Mouse (Mus musculus): ENCODE results near the gene Lrfn2.

Lrfn2 gene

DNA sequence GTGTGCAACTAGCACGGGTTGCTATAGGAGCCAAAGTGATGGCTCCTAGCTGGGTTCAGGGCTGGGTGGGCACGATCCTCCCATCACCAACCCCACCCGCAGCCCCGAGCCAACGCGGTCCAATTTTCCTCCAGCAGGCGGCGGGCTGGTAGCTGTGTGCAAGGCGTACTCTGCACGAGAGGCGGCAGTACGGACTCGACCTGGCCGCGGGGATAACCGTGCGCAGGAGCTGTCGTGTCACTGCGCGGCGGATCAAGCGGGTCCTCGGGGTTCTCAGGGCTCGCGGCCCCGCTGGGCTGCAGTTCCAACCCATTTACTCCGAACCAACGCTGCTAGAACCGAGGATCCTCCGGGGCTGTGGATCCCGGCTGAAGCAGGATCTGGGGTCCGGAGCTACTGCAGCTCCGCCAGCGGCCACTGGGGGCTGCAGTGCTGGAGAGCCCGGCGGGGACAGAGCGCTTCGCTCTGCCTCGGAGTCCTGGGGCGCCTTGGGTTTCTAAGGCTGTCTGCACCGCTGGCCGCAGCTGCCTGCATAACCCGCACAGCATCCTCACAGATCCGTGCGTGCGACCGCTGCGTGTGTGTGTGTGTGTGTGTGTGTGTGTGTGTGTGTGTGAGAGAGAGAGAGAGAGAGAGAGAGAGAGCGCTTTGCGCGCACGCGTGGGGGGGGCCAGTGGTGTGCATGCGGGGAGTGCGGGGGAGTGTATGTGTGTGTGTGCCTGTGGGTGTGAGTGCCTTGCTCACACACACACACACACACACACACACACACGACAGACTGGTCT lies at the start of gene Lrfn2:
TSS of gene Lrfn2 (plus strand) at position 759 of the 785 bp plus-strand sequence.
- in situ Hi-C loops (cut with MboI, MseI) = loop anchor here (25.0 kb wide), 1 partner anchor 255 kb away; no protein-coding TSS in a partner anchor

DNA sequence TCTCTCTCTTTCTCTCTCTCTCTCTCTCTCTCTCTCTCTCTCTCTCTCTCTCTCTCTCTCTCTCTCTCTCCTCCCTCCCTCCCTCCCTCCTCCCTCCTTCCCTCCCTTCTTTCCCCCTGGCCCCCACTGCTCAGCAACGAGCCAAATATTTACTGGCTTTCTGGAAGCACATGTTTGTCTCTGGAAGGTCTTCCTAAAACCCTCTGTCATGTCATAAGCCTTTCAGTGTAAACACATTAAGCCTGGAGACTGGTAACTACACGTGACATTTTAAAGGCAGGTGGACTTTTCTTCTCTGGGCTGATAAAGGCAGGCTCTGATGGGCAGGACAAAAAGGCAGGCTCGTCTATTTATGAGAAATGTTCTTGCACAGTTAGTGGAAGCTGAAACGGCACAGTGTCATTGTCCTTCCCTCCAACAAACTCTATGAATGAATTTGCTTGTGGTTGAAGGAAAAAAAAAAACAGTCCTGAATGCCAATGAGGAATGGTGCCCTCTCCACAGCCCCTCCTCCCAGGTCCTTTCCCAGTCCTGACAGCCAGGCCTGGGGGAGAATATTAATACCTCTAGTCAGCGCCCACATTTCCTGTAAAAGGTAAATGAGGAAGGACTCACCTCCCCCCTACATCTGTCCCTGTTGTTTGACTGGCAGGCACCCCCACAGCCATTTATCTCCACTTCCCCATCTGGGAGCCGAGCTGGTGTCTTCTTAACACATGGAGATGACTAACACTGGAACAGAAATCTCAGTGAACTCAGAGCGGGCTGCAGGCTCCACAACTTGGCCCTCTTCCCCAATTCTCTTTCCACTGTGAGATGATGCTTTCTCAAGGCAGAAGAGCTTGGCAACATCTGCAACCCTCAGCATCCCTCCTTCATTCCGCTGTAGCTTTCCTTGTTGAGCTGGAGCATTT lies 44.5 kb upstream of the Lrfn2 start:
- in situ Hi-C loops (cut with MboI, MseI) = no loop called here

DNA sequence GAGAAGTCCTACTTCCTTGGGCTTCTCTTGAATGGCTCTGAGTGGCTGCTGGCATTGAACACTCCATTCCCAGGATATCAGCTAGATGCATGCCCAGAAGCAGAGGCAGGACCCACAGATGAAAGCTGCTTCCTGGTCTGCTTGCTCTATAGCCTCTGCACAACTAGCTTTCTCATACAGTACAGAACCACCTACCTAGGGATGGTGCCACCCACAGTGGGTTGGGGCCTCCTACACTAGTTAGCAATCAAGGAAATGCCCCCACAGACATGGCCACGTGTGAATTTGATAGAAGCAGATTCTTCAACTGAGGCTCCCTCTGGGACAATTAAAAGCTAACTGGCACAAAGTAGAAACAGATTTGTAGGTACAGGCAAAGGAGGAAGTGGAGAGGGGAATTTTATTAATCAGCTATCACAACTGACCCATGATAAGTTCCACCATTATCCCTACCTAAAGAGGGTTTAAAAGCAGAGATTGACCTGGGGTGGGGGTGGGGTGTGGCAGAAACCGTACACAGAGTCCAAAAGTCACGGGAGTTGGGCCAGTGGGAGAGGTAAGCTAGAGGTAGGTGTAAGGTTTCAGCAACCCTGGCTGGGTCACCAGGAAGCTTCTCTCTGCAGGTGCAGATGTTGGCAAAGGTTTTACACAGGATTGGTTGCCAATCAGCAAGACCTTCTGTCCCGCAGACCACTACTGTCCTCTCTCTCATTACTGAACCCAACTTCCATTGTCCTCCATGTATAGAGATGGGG lies 26.7 kb upstream of the Lrfn2 start:
- in situ Hi-C loops (cut with MboI, MseI) = no loop called here

DNA sequence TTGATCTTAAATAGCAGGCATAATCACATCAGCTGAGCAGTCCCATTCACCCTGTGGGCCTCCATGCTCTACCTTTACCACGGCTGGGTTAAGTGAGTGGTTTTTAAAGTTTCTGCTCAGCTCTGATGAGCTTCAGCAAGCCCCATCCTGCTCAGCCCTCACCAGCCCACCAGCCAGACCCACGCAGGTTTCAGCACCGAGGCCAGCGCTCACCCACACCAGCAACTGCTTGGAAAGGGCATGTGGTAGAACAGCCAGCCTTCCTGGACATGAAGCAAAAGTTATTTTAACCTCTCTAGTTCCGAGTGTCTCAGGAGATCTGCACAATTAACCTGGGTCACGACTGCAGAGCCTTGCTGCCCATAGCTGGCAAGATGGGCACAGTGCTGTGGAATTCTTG lies 18.7 kb upstream of the Lrfn2 start:
- in situ Hi-C loops (cut with MboI, MseI) = no loop called here

DNA sequence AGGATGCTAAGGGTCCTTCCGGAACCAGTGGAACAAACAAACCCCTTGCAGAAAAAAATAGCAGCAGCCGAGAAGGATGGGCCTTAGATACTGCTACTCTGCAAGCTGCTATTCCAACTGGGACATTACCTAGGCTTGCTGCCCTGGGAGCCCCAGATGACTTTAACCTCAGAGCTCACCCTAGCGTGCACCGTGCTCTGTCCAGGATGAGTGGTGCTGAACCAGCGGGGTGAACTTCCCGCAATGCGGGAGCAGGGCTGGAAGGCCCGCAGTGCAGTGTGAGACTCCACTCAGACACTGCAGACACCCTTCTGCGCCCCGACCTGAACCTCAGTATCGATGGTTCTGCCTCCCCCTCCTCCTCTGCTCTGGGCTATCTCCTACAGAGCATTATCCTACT lies 14.8 kb upstream of the Lrfn2 start:
- in situ Hi-C loops (cut with MboI, MseI) = no loop called here

DNA sequence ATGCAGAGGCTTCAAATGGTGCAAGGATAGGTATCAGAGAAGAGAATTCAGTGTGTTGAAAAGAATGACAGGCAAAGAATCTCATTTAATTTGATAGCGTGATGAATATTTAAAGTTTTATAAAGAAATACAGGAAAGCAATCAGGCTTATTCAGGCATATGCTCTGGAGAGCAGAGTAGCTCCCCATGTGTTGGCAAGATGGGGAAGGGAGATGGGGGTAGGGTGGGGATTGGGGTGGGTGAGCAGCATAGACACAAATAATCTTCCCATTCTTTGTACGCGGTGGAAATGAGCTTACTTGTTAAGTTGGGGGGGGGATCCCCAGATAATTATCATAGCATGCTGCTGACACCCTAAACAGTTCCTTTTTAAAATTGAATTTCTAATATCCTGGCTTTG lies 13.7 kb upstream of the Lrfn2 start:
- in situ Hi-C loops (cut with MboI, MseI) = no loop called here

DNA sequence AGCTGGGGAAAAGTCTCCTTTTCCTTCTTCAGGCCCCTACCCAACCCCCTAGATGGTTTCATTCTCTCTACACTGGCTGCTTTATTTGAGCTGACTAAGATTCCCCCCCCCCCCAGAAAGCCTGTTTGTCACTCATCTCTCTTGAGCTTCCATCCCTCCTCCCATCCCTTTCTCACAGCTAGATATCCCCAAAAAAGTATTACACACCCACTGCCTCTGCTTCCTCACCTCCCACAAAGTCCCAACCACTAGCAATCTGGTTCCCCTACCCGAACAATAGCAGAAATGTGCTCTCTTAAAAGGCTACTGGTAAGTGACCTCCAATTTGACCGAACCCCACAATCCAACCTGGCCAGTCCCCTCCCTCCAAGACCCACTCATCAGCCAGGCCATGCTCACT lies 9.3 kb upstream of the Lrfn2 start:
- in situ Hi-C loops (cut with MboI, MseI) = no loop called here

DNA sequence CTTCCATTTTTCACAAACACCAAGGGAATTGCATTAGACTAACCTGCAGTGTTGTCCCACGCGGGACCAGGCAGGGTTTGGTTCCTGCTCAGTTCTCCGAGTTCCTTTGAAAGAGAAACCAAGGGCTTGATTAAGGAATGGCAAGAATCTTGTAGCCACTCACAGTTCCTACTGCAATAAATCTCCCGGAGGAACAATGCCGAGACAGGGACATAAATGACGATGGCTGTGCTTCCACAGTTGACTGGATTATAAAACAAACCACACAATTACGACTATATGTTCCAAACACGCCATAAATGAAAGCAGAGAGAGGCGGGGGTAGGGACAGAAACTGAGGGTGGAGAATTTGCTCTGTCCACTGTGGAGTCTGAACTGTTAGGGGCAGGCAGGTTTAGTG lies 6.8 kb upstream of the Lrfn2 start:
- in situ Hi-C loops (cut with MboI, MseI) = loop anchor here (25.0 kb wide), 1 partner anchor 262 kb away; no protein-coding TSS in a partner anchor

DNA sequence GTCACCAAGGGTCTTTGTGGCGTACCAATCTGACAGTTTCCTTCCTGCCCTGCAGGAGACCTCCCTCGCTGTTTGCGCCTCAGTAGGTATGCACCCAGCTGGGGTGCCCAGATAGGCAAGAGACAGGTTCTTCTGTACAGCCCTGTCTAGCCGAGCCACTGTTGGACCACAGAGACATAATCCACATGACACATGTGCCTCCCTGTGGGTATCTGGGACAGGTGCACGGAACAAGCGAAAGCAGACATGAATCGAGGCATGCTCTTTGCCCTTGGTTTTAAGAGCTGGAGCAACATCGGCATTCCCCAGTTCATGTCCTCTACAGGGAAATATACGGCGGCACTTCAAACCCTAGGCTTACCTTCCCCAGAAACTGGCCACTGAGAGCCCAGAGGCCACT lies 1.2 kb upstream of the Lrfn2 start:
- in situ Hi-C loops (cut with MboI, MseI) = loop anchor here (25.0 kb wide), 1 partner anchor 256 kb away; no protein-coding TSS in a partner anchor

DNA sequence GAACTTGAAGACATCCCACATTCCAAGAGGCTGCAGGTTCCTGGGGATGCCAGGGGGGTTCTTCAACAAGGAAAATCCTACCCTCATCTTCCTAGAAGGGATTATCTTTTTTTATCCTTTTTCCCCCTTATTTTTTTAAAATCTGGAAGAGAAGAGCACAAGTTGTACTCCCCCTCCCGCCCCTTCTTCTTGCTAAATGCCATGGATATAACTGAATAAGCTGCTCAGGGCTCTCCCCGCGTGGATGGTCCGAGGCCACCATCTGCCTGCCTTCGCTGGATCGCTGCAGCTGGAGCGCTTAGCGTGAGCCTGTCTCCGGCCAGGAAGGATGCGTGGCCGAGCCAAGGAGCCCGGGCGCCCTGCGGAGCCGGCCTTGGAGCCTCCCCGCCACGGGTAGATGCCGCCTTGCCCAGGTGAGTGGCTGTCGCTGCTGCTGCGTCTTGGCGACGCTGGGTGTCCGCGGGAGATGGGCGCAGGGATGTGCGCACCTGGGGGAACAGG lies 277 bp downstream of the Lrfn2 start:
- in situ Hi-C loops (cut with MboI, MseI) = loop anchor here (25.0 kb wide), 1 partner anchor 255 kb away; no protein-coding TSS in a partner anchor

DNA sequence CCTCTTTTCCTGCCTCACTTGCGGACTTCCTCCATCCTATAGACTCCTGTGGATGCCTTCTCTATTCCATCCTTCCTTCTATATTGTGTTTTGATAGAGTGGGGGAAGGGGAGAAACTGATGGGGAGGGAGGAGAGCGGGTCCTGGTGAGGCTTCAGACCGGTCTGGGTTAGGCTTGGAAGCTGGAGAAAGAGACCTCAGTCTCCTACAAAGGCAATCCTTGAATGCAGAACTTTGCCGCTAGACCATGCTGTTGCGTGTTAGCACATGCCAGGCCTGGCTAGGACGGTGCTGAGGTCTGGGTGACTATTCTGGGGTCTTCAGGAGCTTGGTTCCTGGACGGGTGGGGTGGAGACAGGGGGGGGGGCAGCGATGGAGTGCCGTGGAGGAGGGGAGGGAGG lies 737 bp downstream of the Lrfn2 start:
- in situ Hi-C loops (cut with MboI, MseI) = loop anchor here (25.0 kb wide), 1 partner anchor 254 kb away; no protein-coding TSS in a partner anchor

DNA sequence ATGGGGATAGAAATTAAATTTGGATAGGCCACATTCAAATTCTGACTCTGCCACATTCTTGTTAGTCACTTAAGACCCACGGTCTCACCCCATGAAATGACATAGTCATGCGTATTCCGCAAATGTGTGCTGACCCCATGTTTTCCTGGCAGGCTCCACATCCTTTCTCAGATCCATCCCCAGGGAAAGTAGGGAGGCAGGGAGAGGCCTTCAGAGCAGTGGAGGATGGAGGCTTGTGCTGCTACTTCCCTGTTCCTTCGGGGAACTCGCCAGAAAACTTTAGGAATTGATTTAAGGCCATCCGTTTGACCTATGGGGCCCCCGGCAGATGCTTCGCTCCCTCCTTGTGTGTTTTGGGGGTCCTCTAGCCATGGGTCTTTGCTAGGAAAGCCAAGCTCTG lies 3.0 kb downstream of the Lrfn2 start:
- in situ Hi-C loops (cut with MboI, MseI) = loop anchor here (25.0 kb wide), 1 partner anchor 252 kb away; no protein-coding TSS in a partner anchor

DNA sequence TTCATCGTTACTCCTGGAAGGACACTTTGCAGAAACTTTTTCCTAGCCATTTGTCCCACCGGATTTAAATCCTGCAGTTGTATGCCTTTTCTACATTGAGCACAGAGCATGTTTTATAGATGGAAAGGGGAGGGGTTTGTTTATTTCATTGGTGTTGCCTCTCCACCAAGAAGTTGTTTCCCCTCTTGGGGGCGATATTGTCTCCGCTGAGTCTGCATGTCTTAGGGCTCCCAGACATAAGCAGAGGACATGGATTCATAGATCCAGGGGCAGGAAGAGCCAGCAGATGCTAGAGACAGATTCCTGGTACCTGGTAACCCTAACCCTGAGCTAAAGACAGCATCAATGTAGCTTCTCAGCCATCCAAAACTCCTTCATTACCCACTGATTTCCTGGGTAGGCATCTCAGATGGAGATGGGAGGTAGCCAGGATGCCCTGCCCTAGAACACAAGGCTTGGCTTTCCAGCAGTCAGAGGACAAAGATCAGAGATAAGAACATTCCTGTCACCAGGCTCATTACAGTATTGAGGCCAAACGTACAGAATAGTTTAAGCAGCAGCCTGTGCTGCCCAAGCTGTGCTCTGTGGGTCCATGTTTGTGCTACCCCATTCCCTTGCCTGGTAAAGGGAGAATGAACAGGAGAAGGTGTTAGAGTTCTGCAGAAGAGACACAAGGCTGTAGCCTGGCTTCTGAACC lies 4.4 kb downstream of the Lrfn2 start:
- in situ Hi-C loops (cut with MboI, MseI) = loop anchor here (25.0 kb wide), 1 partner anchor 251 kb away; no protein-coding TSS in a partner anchor

DNA sequence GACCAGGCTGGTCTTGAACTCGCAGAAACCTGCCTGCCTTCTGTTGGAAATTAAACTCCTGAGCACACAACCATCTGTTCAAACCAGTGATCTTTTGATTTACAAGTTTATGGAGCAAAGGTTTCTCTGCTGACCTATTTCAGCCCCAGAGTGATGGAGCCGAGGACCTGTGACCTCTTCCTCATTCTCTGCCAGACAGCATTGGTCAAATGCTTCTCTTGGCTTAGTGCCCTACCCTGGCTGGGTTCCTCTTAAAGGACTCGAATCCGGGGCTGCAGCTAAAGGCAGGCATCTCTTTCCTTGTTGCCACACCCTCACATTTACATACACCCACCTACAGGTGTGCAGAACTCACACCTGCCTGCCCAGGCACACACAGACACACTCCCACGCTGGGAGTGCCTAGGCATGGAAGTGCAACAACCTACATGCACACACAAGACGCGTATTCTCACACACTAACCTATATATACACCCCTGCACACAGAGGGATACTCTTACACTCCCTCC lies 6.6 kb downstream of the Lrfn2 start:
- in situ Hi-C loops (cut with MboI, MseI) = loop anchor here (25.0 kb wide), 1 partner anchor 249 kb away; no protein-coding TSS in a partner anchor

DNA sequence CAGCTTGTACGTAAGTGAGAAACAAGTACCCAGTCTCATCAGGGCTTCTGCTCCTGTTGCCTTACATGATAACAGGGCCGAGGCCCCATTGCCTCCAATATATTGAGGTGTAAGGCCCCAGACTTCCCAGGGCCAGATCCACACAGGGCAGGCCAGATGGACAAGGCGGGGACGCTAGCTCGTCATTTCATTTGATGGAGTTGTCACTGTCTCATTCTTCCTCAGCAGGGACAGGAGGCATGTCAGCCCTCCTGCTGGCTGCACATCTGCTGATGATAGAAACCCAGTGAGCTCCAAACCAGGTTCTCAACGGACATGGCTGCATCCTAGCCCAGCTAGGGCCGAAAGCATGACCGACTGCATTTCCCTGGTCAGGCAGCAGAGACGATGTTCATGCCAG lies 14.1 kb downstream of the Lrfn2 start:
- in situ Hi-C loops (cut with MboI, MseI) = loop anchor here (25.0 kb wide), 1 partner anchor 241 kb away; no protein-coding TSS in a partner anchor

DNA sequence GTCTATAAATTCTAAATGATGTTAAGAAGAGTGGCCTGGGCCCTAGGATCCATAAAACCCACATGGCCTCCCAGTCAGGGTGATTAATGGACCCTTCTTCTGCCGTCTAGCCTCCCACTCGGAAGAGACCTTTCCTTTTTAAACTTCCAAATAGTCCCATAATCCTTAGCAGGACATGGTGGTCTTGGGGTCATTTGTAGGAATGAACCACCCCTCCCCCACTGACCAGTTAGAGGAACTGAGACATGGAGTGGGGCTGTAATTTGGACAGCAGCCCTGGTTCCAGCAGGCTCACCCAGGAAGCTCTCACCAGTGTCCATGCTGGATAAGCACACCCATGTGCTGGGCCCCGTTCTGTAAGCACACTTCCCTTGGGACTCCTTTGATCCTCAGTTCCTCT lies 14.6 kb downstream of the Lrfn2 start:
- in situ Hi-C loops (cut with MboI, MseI) = loop anchor here (25.0 kb wide), 1 partner anchor 241 kb away; no protein-coding TSS in a partner anchor

DNA sequence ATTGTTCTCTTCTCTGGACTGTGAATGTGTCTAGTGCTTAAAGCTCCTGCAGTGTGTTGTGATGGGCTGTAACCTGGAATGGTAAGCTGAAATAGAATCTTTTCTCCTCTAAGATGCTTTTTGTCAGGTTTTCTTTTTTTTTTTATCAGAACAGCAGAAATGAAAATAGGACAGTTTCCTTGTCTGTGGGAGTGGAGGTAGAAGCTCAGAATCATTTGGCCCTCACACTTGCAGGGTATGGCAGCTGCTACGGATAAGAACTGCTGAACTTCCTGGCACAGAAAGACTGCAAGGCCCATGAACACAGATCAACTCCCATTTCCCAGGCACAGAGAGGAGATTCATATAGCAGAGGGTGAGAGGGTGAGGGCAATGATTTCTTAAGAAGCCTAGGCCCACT lies 19.1 kb downstream of the Lrfn2 start:
- in situ Hi-C loops (cut with MboI, MseI) = loop anchor here (25.0 kb wide), 1 partner anchor 989 kb away; no protein-coding TSS in a partner anchor

DNA sequence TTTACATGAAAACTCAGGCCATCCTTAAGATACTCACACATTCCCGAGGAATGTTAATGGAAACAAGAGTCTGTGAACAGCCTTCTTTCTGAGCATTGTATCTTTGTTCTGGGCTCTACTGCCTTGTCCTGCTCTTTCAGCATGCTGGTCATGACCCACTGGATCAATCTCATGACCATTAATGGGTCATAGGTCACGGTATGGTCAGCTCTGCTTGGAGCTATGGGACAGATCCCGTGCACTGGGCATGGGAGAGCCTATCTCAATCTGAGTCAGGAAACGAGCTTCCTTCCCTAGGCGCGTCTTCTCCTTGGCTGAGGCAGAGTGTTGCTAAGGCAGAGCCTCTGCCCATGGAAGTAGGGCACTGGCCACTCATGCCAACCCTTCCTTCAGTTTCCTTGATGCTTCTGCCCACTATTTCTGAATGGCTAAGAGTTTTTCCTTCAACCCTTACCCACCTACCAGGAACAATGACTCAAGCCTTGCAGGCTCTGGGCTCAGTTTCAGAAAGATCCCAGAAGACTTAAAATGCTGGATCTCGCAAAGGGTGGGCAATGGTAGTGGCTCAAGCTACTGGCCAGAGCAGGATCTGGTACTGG lies 24.0 kb downstream of the Lrfn2 start:
- in situ Hi-C loops (cut with MboI, MseI) = loop anchor here (25.0 kb wide), 1 partner anchor 994 kb away; no protein-coding TSS in a partner anchor

DNA sequence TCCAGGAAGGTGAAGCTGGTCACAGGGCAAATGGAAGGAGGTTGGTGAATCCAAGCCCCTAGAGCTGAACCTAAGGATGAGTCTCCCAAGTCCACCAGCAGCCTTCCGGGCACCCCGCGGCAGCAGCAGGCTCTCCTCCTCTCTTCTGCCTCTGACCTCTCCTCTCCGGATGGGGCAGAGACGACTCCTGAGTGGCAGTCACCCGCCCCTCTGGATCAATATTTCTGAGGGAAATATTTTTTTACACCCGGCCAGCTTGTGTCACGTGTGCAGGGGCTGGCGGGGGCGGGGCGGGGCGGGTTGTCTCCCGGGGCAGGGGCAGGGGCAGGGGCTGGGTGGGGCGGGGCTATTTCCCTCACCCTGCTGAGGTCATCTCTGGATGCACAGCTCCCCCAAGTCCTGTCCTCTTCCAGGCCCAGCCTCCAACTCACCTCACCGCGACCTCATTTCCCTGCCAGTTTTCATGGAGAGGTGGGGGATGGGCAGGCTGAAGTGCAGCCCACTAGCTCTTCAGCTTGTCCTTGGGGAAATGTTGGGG lies 28.1 kb downstream of the Lrfn2 start:
- in situ Hi-C loops (cut with MboI, MseI) = loop anchor here (25.0 kb wide), 1 partner anchor 998 kb away; no protein-coding TSS in a partner anchor
